Mouse (Mus musculus) olfactory bulb, adult 2 months (tissue): ENCODE results near the gene Taf6l. TPM values are rescaled to one million over a fixed set of nuclear protein-coding genes. Genes with fewer than 3 reads are reported as not detected.

ENCODE experiments used
- H3K27ac ChIP-seq: fragments of 200-500 bp; 2 replicates; pipeline ENCODE4 v1.5.1; 2012; ENCODE audit warnings: low read depth, low read length; ENCODE audit not compliant: insufficient read depth
- H3K4me1 ChIP-seq: fragments of 200-500 bp; 2 replicates; pipeline ENCODE4 v1.6.1; 2012; ENCODE audit warnings: low read length; ENCODE audit not compliant: control insufficient read depth, insufficient read depth
- H3K4me3 ChIP-seq: fragments of 200-500 bp; 2 replicates; pipeline ENCODE4 v1.5.1; 2012; ENCODE audit warnings: mild to moderate bottlenecking, low read depth, low read length, moderate library complexity; ENCODE audit not compliant: insufficient read depth
- CTCF ChIP-seq: fragments of 200-500 bp; IDR thresholded peaks from 2 replicates; pipeline ENCODE4 v1.5.1; 2012; ENCODE audit warnings: low read depth, mild to moderate bottlenecking, low read length, moderate library complexity; ENCODE audit not compliant: insufficient read depth
- POLR2A ChIP-seq: fragments of 200-500 bp; IDR thresholded peaks from 2 replicates; pipeline ENCODE4 v1.6.1; 2012; ENCODE audit warnings: mild to moderate bottlenecking, low read depth, low read length, moderate library complexity; ENCODE audit not compliant: insufficient read depth
- WGBS: fragments of 180-500 bp; shearing (Covaris S2); methylation state at CpG from one replicate; pipeline ENCODE4 v1.1.7; 2018; 5-methylcytosine and 5-hydroxymethylcytosine counted together
- polyA plus RNA-seq: library from polyadenylated mRNA; stranded (reverse); fragments of >200 nt; gene quantifications from 2 replicates; pipeline ENCODE4 v1.2.4, GENCODE M21; 2012; ENCODE audit warnings: low replicate concordance; ENCODE audit not compliant: missing spikeins, insufficient read depth, insufficient read length

Taf6l gene
- polyA plus RNA-seq, 1 experiment: not detected

DNA sequence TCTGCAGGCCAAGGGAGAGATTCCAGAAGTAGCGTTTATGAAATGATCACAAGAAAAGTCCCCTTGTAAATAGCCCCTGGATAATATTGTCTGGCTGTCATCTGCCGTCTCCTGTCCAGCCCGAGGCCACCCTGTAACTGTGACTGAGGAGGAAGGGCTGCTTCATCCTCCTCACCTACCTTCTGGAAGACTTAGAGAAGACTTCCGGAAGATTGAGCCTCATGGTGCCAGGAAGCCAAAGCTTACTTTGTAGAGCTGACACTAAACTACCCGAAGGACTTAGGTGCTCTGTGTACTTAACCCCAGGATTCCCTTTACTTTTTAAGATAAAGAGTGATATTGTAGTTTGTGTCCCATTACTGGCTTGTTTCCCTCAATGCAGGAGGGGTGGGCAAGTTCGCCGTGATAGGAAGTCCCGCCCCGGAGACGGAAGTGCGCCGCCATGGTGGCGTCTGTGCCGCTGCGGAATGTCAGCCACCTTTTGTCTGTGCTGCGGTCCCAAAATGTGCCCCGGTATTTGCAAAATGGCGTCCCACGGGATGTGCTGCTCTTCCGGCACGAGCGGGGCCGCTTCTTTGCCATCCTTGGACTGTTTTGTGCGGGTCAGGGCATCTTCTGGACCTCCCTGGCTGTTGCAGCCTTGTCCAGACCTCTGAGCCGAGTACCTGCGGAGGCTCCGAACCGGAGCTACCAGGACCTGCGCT lies 15.5 kb downstream of the Taf6l start, which contains the start of gene Tmem223:
Gene Tmem223, plus strand, starts transcription at position 430 of the 704 bp plus-strand sequence.
- peak within 1 kb of the TSS; percentile 69 for H3K4me3 ChIP-seq
- TF ChIP-seq CTCF: no peak
- peak; percentile 86 for TF ChIP-seq POLR2A
- 17% methylated on average over 29 of the region's 29 CpGs for WGBS

DNA sequence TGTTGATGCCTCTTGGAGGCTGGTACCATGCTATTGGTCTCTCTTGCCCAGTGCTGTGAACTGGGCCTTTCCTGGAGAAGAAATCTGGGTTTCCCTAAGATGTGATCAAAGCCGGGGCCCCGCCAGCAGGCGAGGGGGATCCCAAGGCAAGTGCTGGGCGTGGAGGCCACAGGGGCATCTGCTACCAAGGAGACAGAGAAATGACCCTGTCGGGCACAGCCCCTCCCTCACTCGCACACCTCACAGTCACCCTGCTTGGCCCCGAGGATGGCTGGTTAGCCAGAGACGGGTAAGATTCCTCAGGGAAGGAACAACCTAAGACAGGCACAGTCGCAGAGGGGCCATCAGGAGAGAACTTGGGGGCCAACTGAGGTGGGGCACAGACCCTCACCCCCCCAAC lies 20.7 kb downstream of the Taf6l start:
- WGBS: 97% methylated on average over 9 of the region's 9 CpGs
- Histone ChIP-seq H3K4me3 (no peak overlapping the region), H3K4me1 (peaks cover 3% of the 10 kb centered on the region), H3K27ac (no peak overlapping the region)
- TF ChIP-seq POLR2A: no peak
- no peak for TF ChIP-seq CTCF

More for the DNA sequence above, 15.5 kb downstream of the Taf6l start, which contains the start of gene Tmem223:
- Histone ChIP-seq H3K4me1 (peaks cover 16% of the 10 kb centered on the region), H3K27ac (peak within 1 kb of the TSS; percentile 71)

DNA sequence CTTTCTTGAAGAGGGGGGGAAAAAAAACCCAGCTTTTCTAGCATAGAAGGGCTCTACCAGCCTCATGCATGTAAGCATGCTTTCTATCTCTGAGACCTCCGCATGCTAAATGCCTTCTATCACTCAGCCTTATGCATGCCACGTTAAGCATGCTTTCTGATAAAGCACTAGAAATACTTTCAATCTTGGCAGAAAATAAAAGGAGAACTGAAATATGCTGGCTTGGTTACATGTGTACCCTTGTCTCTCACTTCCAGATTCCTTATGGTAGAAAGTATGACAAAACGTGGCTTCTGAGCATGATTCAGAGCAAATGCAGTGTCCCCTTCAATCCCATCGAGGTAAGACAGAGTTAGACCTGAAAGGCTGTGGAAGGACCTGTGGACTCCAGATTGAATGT lies 22.9 kb downstream of the Taf6l start:
- TF ChIP-seq POLR2A (no peak), CTCF (no peak)
- H3K27ac ChIP-seq: no peak overlapping the region
- 90% methylated on average over 4 of the region's 4 CpGs for WGBS
- H3K4me3 ChIP-seq: no peak overlapping the region
- H3K4me1 ChIP-seq: peaks cover 2% of the 10 kb centered on the region; the same call in 1 of the 2 replicates

DNA sequence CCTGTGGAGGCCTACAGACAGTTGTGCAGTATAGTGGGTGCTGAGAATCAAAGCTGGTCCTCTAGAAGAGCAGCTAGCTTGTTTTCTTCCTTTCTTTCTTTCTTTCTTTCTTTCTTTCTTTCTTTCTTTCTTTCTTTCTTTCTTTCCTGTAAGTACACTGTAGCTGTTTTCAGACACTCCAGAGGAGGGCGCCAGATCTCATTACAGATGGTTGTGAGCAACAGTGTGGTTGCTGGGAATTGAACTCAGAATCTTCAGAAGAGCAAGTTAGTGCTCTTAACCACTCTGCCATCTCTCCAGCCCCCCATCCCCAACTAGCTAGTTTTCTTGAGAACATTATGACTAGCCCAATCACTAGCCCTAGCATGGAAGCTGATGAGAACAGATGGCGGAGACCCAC lies 25.5 kb downstream of the Taf6l start:
- no peak overlapping the region for H3K27ac ChIP-seq
- peaks cover 2% of the 10 kb centered on the region; the same call in 1 of the 2 replicates for H3K4me1 ChIP-seq
- TF ChIP-seq CTCF: no peak
- 94% methylated on average over 2 of the region's 2 CpGs for WGBS
- H3K4me3 ChIP-seq: no peak overlapping the region

GRCm38 (mm10) chr19:8758899-8759298 lies 27.3 kb downstream of the Taf6l start:
- H3K27ac ChIP-seq: no peak overlapping the region
- TF ChIP-seq CTCF (no peak), POLR2A (no peak)
- H3K4me3 ChIP-seq: no peak overlapping the region
- peaks cover 8% of the 10 kb centered on the region; the same call in 1 of the 2 replicates for H3K4me1 ChIP-seq
- 85% methylated on average over 2 of the region's 2 CpGs for WGBS

GRCm38 (mm10) chr19:8757471-8757998 lies 28.7 kb downstream of the Taf6l start:
- TF ChIP-seq CTCF (no peak), POLR2A (no peak)
- no peak overlapping the region for H3K27ac ChIP-seq
- H3K4me1 ChIP-seq: peaks cover 8% of the 10 kb centered on the region; the same call in 1 of the 2 replicates
- 1% methylated on average over 14 of the region's 14 CpGs for WGBS
- peak overlapping the region; percentile 98 for H3K4me3 ChIP-seq

DNA sequence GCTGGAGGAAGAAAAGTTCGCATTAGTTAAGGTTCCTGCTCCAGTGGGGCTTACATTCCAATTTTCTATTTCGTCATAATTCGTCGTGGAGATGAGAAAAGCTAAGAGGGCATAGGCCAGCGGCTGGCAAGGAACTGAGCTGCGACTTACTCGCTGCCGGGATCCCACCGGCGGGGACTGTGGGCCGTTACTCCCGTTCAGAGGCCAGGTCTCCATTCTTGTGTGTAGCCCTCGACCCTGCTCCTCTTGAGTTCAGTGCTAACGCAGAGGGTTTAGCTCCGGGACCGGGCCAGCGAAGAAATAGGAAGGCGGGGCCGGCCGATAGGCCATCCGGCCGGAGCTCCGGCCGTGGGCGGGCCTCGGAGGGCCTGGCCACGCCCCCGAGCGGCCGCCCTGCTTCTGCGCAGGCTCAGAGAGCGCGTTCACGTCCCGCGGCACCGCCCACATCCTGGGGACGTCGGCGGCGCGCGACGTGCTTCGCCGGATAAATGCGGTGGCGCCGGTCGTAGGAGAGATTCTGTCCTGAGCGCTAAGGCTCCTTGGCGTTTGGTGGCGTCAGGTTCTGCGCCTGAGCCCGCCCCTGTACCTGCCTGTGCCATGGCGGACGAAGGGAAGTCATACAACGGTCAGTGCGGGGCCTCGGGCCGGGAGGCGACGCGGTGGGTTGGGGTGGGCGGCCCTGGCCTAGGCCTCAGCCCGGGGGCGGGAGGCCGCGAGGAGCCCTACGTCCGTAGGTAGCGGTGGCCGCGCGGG lies 29.4 kb downstream of the Taf6l start, which contains the start of gene Nxf1:
Gene Nxf1, plus strand, starts transcription at position 439 of the 753 bp plus-strand sequence.
- under 1% methylated on average over 75 of the region's 75 CpGs for WGBS
- Histone ChIP-seq H3K27ac (peak within 1 kb of the TSS; percentile 66), H3K4me3 (peak within 1 kb of the TSS; percentile 98), H3K4me1 (peaks cover 8% of the 10 kb centered on the region; the same call in 1 of the 2 replicates)
- TF ChIP-seq CTCF (no peak), POLR2A (peak; percentile 86)

- WGBS: 70% methylated on average over 3 of the region's 3 CpGs
- no peak for TF ChIP-seq CTCF
- no peak for TF ChIP-seq POLR2A
- Histone ChIP-seq H3K4me1 (peaks cover 8% of the 10 kb centered on the region; the same call in 1 of the 2 replicates), H3K4me3 (no peak overlapping the region), H3K27ac (no peak overlapping the region)
These were observed 30.6 kb downstream of the Taf6l start for GRCm38 (mm10) chr19:8755652-8756051.
